Mouse (Mus musculus) CH12F3 (cell line): ENCODE results near the gene Zfp317.
"Not testable (repeated sequence)": the region's sequence is repeated elsewhere in the genome, so short reads cannot be mapped to it uniquely, and the experiment has no call there.

Source experiments
- in situ Hi-C: fragments of 300-500 bp; cut with MboI; formaldehyde crosslinking; loops from 2 replicates; pipeline ENCODE4 v1.14.3; 2020; ENCODE audit warnings: low sequenced_read_pairs

Gene Zfp317

DNA sequence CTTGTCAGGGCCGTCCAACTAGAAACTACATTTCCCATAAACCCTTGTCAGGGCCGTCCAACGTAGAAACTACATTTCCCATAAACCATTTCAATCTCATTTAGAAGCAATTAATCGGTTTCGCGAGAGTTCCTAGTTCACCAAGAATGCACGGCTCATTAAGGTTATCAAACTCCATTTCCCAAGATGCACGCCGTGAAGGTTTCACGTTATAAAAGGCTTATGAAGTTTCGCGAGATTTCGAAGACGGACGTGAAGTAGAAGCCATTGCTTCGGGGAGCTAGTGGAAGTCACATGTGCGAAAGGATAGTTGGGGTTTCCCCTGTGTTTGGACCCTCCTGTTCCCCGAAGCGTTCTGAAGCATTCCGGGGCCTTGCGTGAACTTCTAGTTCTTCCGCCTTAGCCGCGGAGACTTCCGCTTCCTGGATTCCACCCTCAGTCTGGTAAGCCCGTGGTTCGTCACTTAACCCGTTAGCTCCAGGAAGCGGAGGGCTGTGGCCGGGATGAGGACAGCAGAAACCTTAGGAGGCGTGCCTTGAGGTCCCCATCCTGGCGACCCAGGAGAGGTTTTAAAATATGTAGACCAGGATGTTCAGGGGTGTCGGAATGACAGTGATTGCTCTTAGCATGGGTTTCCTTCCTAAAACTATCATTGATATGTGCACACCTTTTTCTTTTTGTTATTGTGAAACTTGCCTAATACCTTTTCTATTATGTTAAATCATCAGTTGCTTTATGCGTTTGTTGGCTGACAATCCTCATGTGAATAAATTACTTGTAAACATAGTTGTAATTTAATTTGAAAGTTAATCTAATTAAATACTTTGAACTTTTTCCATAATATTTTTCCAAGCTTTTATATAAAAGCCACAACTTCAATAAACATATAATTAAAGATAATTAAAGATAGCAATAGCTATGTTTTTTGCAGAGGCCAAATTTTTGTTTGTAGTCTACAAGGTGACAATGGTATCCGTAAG, at the start of gene Zfp317:
Gene Zfp317, plus strand, starts transcription at position 260 of the 980 bp plus-strand sequence.
- in situ Hi-C loops, result no loop called here

DNA sequence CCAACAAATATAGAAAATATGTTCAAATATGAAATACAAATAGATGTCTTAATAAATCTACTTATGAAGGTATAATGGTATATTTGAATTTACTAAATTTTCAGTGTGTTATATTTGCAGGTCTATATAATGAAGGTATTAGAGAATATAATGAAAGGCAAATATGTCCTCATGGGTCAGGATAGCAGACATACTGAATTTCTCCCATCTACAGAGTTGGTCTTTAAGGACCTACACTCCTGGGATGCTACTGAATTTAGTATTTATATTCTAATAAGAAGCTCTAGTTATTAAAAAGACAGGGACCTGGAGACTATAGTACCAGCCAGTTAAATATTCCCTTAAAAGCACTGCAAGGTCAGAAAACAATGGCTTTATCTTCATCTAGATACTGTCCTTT, 39.6 kb upstream of the Zfp317 start, which contains the start of gene Olfr855:
Gene Olfr855, plus strand, starts transcription at position 301 of the 400 bp plus-strand sequence.
- in situ Hi-C loops, result no loop called here

DNA sequence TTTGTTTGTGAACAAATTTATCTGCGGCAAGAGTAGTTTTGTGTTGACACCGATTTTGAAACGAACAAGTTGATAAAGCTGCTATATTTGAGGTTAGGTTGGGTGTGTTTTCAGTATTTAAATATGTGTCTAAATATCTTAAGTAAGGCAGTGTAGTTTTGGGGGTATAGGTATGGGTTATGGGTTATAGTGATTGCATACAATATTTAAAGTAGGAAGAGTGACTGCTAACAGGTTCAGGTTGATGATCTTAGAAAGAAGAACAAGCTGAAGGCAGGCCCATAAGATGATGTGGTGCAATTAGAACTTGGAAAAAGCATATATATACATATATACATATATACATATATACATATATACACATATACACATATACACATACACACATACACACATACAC, 605 bp upstream of the Zfp317 start:
- in situ Hi-C loops, result no loop called here

DNA sequence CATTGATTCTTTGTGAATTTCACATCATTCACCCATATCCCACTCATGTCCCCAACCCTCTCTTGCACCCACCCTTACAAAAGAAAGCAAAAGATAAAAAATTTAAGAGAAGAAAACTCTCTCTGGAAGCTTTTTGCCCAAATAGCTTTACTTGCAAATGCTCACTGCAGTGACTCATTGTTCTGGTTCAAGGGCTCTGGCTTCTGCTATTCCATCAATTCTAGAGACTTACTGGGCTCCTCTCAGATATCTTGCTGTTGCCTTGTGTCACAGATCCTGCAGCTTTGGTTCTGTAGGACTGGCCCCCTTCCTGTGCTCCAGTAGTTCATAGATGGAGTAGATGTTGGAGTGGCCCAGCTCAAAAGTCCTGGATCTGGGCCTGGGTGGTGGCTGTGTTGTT, 7.7 kb downstream of the Zfp317 start:
- in situ Hi-C loops, result no loop called here

DNA sequence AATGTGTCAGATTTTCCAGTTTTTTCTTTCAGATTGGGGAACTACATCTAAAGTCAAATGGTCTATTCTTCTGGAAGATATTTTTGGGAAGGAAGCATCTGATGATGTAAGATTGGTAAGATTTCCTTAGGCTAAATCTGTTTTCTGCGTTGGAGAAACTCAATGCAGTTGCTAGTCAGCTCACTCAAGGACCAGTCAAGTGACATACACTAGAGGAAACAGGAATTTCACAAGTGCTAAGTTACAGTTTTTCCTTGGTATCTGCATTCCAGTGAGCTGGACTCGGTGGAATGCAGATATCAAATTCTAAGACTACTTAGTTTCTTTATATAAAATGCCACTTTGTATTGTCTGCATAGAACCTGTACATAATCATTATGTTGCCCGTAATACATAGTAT, 23.3 kb downstream of the Zfp317 start:
- in situ Hi-C loops, result no loop called here

DNA sequence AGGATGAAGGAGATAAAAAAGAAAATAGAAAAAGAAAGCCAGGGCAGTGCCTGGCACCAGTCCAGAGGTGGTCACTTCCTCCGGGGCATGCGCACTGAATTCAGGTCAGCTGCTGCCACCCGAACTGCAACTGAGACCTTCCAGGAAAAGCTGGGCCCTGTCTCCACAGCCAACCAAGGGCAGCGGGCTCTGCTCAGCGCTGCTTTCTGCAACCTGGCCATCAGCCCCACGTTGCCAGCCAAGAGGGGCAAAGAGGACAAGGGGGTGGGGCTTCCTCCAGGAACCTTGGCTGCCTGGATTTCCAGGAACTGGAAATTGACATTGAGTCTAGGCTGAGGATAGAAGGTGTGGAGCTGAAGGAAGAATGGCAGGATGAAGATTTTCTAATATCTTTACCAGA, 68.4 kb downstream of the Zfp317 start:
- in situ Hi-C loops, result no loop called here

DNA sequence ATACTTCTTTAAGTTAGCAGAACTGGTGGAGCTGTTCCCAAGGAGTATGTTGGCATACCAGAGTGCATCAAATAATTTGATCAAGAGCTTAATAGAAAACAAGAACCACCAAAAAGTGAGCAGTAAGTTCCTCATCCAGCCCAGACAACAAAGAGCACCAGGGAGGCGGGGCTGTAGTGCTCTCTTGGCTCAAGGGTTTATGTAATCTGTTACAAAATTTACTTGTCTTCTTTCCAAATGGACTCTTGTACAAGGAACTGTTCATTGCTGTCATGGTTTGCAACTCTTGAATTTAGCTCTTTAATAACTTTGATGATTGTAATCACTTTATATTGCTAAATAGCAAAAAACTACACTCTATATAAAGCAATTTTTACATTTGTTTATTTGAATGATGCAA, 69.5 kb downstream of the Zfp317 start:
- in situ Hi-C loops, result no loop called here

DNA sequence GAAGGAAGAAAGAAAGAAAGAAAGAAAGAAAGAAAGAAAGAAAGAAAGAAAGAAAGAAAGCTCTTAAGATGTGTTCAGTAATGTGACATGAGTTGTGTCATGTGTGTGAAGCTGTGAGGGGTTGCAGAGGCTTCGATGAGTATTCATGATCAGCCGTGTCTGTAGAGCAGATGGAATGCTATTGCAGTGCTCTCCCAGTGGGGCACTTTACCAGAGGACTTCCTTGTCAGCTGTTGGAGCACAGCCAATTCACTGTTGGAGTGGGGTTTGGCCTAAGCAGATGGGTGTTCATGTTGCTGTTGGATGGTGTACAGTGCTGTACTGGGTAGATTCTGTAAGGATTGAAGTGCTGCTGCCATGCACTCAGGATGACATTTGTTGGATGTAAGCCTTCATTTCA, 70.5 kb downstream of the Zfp317 start:
- in situ Hi-C loops, result no loop called here

DNA sequence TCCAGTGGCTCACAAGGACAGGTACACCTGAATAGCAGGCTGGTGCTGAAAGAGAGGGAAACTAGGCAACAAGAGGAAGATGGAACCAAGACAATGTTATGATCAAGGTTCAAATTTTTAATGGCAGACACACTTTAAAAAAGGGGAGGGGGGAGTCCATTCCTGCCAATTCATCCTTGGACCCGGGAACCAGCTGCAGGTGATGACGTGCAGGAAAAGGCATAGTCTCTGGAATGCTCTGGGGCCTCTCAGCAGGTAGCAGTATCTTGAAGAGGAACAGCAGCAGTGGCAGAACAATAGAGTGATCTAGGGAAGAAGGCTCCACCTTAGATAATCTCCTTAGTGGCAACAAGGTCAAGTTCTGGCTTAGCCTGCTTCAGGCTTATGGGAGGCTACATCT, 72.4 kb downstream of the Zfp317 start:
- in situ Hi-C loops, result not testable (repeated sequence)

DNA sequence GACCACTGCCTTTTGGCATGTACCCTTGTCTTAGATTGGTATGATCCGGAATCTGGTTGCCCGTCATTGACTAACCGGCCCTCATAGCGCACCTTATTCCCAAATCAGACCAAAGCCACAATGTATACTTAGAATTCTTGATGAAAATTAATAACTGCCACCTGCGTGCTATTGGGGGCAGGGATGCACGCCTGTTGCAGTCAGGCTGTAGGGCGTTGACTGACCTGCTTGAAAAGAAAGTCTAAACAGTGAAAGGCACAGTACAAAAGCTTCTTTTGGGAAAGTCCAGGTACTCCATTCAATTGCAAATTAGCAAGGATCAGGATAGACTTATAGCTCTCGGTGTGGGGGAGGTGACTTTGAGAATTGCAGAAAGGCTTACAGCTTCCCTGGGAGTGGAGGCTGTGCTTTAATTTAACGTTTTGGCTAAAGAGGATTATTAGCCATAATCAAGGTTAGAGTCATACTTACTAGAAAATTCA, 73.0 kb downstream of the Zfp317 start:
- in situ Hi-C loops, result not testable (repeated sequence)
